Mouse (Mus musculus) kidney, postnatal 10 days (tissue): ENCODE results near the gene Tnfsf10.
"Not testable (repeated sequence)": the region's sequence is repeated elsewhere in the genome, so short reads cannot be mapped to it uniquely, and the experiment has no call there.

Source experiments
- DNase-seq: peaks from one replicate; pipeline ENCODE4 v3.0.0; 2021; ENCODE audit warnings: mixed read lengths

The Tnfsf10 gene

DNA sequence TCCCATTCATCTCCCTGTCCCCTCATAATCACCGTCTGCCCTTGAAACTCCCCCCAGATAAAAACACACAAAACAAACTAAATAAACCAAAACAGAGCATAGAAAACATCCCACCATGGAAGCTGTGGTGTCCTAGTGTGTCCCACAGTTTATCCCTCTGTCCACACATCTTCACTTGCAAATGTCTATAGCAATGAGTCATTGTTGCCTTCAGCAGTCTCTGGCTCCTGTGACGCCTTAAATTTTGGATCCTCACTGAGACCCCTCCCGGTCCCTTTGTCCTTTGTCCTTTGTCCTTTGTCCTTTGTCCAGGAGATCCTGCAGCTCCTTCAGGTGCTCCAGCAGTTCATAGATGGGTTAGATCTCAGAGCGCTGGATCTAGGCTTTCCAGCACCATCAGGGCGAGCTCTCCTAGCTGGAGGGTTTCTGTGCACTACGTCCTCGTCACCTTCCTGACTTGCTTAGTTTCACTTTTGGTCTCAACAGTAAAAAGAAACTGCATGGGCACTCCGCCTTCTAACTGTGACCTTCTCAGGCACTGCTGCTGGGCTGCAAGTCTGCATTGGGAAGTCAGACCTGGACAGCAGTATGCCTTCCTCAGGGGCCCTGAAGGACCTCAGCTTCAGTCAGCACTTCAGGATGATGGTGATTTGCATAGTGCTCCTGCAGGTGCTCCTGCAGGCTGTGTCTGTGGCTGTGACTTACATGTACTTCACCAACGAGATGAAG lies at the start of gene Tnfsf10:
Gene Tnfsf10 (plus strand): TSS at position 470 of the 729 bp plus-strand sequence.
- peak; percentile 68 for DNase-seq

DNA sequence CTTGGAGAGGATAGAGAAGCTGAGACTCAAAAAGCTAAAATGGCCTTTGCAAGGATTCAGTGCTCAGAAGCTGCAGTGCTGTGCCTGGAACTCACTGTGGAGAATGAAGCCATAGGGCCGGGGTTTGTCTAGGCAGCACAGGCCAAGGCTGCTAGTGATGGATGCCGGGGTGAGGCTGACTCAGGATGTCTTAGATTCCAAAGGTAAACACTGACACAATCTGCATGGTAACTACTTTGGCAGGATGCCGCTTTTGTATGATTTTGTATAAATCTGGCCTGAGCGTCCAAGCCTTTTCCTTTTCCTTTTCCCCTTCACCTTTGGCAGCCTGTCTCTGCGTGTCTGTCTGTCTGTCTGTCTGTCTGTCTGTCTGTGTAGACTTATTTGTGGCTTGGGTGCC lies 49.5 kb upstream of the Tnfsf10 start:
- DNase-seq, result peak; percentile 74

DNA sequence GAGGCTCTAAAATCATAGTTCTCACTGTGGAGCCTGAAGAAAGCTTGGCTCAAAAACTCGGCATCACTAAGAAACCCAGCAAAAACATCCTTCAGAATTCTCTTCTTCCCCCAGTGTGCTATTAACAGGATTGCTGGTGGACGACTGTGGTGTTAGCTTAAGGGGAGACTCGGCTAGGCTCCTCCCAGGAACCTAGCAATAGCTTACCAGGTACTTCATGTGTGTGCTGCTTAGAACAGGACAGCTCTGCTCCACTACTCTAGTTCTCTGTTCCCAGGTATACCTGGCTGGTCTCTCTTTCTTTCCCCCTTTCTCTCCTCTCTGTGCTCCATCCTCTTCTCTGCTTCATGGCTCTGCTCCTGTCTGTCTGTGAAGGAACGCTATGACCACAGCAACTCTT lies 48.9 kb upstream of the Tnfsf10 start:
- DNase-seq, result no peak

DNA sequence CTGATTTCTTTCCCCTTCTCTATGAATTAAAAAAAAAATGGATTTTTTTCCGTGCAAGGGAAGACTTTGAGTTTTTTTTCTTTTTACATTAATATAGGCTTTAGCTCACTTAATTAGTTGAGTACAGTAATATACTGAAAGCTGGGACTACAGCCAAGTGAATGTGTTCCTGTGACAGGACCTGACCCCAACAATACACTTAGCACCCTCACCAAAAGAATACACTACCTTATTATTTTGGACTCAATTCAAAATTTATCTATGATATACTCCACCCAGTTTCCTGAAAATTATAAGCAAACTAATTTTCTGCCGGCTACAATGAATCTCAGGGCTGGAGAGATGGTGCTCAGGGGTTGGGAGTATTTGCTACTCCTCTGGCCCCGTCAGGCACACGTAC lies 47.7 kb upstream of the Tnfsf10 start:
- no peak for DNase-seq

DNA sequence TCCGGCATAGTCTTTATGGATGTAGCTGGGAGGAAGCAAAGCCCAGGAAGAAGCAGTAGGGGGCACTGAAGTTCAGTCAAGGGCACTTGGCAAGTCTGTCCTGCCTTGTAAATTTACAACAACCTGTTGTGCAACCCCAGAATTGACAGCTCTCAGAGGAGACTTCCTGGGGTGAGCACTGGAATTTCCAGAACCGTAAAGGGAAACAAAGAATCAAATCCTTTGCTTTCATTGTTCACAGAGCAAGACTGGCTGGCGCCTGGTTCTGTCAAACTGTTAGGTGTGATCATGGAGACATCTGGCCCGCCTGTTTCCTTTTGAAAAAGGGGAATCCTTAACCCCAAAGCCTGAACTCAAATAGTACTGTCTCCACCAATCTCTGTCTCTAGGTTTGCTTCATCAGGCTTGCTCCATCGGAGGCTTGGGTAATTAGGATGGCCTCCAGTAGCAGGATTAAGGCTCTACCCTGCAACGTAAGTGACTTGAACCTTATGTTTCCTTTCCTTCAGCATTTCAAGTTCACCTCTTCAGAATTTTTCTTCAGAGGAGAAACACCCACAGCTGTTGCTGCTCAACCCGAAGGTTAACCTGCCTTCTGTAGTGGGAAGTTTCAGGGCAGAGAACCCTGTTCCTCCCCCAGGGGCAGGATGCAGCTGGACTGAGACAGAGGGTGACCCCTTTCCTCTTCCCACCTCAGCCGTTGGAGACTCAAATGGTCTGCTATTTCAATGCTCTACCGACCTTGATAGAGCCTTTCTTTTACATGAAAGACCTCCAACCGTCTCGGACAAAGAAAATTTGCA lies 46.5 kb upstream of the Tnfsf10 start:
- peak; percentile 81 for DNase-seq

DNA sequence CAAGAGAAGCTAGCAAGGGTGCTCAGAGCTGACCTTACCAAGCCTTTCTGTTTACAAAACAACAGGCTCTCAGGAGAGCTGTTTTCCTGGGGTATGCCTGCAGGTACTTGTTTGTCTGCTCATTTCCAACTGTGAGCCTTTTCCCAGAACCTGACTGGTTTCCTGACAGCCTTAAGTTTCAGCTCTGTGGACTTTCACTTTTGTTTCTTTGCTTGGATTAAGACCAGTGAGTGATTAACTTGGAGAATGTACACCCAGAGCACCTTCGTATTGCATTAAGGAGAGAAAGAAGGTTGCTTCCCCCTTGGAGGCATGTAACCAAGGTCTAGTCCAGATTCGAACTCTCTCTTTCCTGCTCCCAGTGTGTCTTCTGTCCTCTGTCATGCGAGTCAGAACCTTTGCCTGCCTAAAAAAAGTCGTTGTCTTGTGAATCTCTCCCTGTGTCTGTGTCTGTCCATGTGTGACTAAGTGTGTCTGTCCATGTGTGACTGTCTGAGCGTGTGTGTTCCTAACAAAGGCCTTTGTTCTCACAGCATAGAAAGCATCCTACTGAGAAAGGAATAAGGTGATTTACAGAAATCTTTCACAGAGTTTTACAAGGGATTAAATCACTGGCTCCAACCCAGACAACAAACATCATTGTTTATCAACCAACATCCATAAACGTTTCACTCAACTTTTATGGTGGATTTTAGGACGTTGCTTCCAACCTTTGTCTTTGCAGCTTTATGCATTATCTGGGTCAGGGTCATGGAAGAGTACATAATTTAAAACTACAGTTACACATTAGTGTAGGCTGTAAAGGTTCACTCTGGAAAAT lies 43.7 kb upstream of the Tnfsf10 start:
- no peak for DNase-seq

DNA sequence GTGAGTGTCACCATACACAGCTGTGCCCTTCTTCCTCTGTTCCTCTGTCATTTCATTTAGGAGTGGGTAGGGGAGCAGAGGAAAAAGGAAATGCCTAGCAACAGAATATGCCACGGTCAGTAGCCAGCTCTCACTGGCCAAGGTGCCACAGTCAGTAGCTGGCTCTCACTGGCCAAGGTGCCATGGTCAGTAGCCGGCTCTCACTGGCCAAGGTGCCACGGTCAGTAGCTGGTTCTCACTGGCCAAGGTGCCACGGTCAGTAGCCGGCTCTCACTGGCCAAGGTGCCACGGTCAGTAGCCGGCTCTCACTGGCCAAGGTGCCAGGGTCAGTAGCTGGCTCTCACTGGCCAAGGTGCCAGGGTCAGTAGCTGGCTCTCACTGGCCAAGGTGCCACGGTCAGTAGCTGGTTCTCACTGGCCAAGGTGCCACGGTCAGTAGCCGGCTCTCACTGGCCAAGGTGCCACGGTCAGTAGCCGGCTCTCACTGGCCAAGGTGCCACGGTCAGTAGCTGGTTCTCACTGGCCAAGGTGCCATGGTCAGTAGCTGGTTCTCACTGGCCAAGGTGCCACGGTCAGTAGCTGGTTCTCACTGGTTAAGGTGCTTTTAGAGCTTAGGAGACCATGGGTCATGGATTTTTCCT lies 37.4 kb upstream of the Tnfsf10 start:
- not testable (repeated sequence) for DNase-seq

DNA sequence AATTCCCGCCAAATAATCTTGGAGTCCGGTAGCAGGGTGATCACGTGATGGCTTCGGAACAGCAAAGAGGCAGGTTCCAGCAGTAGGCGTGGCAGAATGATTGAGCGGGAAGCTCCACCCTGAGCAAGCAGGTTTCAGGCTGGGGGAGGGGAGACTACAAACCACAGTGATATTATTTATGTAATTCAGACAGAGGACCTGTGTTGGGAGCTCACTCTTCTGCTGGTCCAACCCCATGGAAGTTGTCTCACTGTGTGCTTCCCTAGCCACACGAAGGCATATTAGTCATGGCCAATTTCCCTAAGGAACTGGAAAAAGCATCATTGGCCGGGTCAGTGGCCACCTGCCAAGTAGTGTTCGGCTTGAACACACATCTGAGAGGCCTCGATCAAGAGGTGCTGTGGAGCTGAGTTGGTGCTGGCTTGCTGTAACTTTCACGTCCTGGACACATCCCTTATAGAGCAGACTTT lies 36.5 kb upstream of the Tnfsf10 start:
- DNase-seq, result peak; percentile 86

DNA sequence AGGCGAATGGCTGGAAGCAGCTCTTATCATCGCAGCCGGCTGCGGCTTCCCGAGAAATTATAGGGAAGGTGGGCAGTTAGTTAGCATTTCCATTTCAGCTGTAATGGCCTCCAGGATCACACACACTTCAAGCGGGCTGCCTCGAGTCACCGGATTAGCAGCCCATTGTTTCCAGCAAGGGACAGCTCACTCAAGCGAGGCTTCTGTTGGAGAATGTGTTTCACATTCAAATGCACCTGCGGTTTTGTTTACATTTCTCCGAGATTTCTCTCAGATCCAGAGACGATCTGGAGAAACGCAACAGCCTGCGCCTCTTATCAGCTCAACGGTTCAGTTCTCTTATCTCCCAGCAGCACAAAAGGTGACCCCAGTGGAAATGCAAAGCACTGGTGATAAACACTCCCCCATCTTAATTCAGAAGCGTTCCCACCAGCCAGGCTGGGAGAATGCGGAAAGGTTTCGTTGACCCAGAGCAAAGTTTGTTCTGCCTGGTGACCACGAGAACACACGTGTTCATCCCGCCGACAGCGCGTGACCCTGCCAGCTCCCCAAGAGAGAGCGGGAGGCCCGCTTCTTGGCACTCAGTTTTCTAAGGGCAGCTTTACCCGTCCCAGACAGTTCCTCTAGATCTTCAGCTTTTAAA lies 33.6 kb upstream of the Tnfsf10 start:
- peak; percentile 72 for DNase-seq

DNA sequence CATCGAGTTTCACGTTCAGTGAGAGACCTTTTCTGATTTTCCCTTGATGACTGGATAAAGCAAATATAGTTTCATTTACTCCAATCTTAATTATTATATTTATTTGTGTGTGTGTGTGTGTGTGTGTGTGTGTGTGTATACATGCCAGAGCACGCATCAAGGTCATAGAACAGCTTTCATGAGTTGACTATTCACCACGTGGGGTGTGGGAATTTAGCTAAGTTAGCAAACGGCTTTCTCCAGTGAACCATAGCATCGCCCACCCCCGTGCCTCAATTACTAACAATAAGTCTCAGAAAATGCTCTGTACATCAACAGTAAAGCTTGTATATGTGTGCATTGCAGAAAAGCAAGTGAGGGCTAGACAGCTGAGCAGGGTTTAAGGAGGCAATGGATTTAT lies 33.0 kb upstream of the Tnfsf10 start:
- no peak for DNase-seq

DNA sequence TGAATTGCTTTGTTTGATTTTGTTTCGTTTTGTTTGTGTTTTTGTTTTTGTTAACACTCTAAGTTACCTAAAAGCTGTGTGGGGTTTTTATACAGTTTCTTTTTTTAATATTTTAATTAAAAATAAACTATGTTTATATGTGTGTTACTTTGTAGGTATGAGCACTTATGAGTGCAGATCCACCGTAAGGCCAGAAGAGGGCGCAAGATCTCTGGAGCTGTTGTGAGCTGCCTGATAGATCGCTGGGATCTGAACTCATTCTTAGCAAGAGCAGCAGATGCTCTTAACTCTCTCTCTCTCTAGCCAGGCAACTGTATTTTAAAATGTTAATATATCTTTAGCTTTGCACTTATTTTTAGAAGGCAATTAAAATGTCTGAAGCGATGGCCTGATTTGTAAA lies 32.6 kb upstream of the Tnfsf10 start:
- peak; percentile 60 for DNase-seq

DNA sequence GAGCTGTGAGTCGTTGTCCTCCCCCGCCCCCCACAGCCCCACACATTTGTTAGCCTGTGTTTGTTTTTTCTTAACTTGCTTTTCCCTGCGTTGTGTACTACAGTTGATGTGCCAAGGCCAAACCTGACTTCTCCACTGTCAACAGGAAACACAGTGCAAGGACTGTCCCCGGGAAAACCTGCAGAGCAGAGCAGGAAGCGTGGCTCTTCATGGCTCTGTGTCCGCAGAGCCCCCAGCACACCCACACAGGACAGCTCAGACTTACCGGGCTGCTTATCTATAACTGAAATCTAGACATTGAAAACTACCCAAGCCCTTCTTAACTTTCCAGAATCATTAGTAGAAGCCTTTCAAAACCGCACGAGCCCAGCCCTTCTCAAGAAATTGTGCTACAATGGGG lies 31.8 kb upstream of the Tnfsf10 start:
- DNase-seq, result peak; percentile 49

DNA sequence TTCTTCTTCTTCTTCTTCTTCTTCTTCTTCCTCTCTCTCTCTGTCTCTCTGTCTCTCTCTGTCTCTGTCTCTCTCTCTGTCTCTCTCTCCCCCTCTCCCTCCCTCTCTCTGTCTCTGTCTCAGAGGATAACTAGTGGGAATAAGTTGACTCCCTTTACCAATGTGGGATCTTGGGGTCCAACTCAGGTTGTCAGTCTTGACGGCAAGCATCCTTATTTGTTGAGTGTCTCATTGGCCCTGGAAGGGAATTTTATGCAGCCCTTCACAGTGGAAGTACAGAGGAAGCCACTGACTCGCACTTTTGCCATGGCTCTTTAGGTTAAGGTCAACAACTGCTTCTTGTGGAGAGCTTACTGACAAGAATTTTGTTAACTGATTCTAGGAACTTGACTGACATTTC lies 28.5 kb upstream of the Tnfsf10 start:
- no peak for DNase-seq

DNA sequence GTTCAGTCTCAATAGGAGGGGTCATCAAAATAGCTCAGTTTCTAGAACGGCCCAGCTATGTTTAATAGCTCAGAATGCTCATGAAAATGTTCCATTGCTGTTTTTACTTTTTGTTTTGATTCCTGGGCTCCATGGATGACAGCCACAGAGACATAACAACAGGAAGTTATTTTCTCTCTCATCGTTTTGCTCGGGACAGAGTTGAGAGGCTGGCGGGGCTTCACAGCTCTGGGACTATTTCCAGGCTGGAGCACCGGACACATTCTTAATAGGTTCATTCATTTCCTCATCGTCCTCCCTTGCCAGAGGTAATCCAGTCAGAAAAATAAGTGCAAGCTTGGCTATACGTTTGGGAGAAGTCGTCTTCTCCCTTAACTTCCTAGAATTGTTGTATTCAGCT lies 27.9 kb upstream of the Tnfsf10 start:
- DNase-seq, result peak; percentile 66

DNA sequence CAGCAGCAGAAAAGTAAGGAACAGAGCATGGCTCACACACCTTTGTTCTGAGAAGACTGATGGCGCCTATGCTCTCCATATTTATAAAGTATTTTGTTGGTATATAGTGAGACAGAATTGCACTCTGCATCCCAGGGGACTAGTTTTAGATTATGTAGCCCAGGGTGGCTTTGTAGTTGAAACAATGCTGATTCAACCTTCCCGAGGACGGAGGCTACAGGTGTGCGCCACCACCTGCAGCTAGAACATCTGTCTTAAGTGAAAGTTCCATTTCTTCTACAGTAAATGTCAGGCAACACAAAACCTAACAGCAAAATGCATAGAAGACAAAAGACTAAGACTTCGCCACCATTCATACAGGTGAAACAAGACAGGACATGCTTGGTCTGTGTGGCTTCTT lies 26.5 kb upstream of the Tnfsf10 start:
- DNase-seq, result no peak

DNA sequence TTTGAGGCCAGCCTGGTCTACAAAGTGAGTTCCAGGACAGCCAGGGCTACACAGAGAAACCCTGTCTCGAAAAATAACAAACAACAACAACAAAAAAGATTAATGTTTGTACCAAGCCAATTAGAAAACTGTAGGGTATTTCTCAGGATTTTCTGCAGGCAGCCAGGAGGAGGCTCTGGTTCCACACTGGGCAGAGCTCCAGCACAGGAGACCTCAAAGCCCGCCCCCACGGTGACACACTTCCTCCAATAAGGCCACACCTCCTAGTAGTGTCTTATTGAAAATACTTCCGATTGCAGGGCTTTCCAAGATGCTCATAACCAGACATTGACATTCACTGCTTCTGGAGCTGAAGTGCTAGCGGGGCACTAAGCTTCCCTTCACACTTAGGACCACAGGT lies 25.9 kb upstream of the Tnfsf10 start:
- DNase-seq, result not testable (repeated sequence)

DNA sequence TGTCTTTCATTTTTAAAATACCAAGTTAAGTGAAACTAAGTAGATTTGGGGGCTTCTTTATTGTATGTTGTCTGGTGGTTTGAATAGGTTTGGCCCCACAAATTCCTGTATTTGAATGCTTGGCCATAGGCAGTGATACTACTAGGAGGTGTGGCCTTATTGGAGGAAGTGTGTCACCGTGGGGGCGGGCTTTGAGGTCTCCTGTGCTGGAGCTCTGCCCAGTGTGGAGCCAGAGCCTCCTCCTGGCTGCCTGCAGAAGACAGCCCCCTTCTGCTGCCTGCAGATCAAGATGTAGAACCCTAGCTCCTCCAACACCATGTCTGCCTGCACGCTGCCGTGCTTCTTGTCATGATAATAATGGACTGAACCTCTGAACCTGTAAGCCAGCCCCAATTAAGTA lies 25.4 kb upstream of the Tnfsf10 start:
- not testable (repeated sequence) for DNase-seq

DNA sequence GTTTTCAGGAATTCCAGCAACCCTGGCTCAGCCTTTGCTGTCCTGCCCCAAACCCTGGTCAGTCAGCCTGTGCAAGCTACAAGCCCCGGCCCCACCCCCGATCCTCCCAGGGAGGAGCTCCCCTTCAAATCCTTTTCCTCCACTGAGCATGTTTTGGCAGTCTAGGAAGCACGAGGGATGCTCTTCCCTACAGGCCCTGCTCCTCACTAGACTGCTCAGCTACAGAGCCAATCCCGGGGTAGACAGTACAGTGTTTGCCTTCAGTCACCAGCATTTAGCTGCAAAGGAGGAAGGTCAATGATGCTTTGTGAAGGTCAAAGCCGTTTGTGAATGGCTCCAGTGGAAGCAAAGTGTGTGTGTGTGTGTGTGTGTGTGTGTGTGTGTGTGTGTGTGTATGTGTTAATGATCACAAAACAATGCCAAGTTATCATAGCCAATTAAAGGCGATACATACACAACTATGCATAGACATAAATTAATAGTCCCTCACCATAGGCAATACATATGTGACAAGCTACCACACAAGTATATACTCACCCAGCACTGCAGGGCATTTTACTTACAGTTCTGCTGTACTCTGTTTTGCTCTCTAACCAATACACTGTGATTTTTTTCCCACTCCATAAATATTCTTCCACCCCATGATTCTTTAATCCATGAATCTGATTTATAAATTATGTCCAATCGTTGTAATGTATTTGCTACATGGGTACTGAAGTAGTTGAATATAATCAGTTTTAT lies 23.0 kb upstream of the Tnfsf10 start:
- no peak for DNase-seq

DNA sequence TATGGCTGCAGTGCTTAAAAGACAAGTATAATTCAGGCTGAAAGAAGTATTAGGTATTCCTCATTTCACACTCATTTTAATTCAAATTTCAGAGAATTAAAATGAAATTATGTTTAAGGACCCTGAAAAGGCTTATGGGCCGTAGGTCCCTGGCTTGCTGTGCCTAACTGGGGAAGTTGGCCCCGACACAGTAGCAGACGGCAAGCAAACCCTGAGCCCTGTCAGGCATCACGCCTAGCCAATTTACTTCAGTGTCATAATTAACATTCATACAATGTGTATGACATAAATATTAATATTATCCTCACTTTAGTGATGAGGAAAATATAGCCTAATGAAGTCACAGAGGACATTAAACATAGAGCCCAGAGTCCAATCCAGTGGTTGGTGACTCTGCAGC lies 16.4 kb upstream of the Tnfsf10 start:
- no peak for DNase-seq

DNA sequence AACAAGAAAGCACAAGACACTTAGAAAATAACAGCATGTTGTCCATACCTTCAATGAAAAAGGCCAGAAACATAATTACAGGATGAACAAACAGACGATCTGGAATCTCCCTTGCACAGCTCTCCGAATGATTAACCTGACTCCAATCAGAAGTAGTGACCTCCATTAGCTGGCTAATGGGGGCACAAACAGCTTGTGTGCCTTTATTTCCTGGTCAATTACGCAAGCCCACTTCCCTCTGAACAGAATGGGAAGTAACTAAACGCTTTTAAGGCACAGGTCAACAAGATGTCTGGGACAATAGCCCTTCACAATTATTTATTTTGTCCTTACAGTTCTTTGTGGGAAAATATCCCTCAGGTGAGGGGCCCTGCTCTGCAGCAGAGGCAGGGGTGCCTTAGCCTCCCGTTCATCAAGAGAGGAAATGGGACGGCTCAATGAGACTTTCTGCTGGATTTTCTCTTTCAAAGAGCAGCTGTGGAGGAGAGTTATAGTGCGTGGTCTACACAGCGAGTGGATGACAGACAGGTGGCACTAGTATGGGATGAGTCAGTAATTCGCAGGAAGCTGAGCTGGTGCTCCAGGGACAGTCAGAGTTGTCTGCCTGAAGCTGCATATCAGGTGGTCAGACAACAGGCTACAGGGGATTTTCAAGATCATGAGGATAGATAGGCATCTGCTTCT lies 14.3 kb upstream of the Tnfsf10 start:
- no peak for DNase-seq

DNA sequence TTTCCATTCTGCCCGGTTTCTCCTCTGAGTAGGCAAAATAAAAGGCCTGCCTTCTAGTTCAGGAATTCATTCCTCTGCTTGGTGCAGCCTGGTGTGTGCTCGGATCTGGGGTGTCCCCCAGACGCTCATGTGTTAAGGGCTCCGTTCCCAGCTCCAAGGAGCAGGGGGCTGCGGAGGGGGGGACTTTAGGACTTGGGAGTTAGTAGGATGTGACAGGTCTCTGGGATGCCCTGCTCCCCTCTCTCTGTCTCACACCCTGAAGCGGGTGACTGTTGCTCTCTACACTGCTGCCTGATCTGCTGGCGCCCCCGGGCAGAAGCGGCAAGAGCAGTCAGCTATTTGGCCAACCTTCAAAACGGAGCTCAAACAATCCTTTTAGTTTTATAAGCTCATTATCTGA lies 10.0 kb upstream of the Tnfsf10 start:
- DNase-seq, result no peak
